Comparison of ENCODE assay signal across 8 mouse cellular contexts in the genomic region with DNA sequence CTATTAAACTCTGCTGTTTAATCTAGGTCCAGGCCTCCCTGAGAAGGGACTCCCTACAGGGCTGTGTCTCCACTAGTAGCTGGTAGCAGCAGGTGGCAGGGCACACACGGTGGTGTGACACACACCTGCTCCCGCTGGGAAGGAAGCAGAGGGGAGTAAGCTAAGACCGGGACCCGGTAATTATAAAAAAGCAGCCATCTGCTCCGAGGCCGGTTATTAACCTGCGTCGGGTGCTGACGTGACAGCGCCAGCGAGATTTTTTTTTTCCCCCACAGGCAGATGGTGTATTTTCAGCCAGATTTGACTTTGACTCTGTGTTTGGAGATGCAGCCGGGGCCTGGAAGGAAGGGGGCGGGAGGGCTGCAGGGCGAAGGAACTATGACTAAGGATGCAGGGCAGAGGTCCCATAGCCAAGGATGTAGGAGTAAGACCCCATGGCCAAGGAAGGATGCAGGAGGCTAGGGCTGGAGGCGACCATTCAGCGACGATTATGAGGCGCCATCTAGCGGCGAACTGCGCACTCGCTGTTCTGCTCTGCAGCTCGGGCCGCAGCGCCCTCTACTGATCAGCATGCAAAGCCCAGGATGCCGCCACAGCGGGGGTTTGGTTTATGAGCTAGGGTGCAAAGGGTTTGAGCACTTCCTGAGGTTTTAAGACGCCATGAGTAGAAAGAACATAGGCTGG. TPM values are rescaled to one million over a fixed set of nuclear protein-coding genes. Genes with fewer than 3 reads are reported as not detected.
DNase-seq lines count a peak whose midpoint lies in the region; ATAC-seq lines count a peak whose summit lies in the region.

No protein-coding gene starts in this region.

- peak overlapping the region; percentile 56 for H3K4me2 ChIP-seq in intestine, embryonic 15.5 days (replicated peaks)

- H3K4me1 ChIP-seq in intestine, embryonic 15.5 days (replicated peaks) = peaks cover 5% of the 10 kb centered on the region; the same call in 1 of the 2 replicates

- DNase-seq in adrenal gland, adult 18-20 months (ENCODE audit: low spot score in 2 of 2) = peak; percentile 87 to 91
- DNase-seq in embryo, embryonic 10.5 days (ENCODE audit: low spot score) = peak; percentile 92
- peak; percentile 76 to 84 for DNase-seq in gastrocnemius, postnatal 36 days
- peak; percentile 84 to 91 for DNase-seq in left cerebral cortex, postnatal 14 days (ENCODE audit: low spot score in 2 of 2)
- DNase-seq in right cerebral cortex, postnatal 14 days = peak; percentile 89
- DNase-seq in urinary bladder, postnatal 25 days (ENCODE audit: low spot score) = peak; percentile 92

- intact Hi-C loops in gastrocnemius, postnatal 36 days (cut with DNase I) = loop anchor here (2.0 kb wide), 1 partner anchor 18 kb away; a partner anchor contains a TSS
- intact Hi-C loops in left cerebral cortex, postnatal 14 days (cut with DNase I) = loop anchor here (2.0 to 10.0 kb wide), 3 partner anchors 18 to 67 kb away; a partner anchor contains a TSS

- H3K9me3 ChIP-seq in intestine, embryonic 15.5 days = no peaks in the 10 kb centered on the region

- H3K9ac ChIP-seq in intestine, embryonic 15.5 days = 0 out of 2 replicates have a peak overlapping the region, but pooled peaks have one; percentile 10

- H3K4me3 ChIP-seq in intestine, embryonic 15.5 days (replicated peaks) = peak overlapping the region; percentile 16; the same call in 1 of the 2 replicates

- H3K27me3 ChIP-seq in intestine, embryonic 15.5 days (replicated peaks) = no peaks in the 10 kb centered on the region

- H3K27ac ChIP-seq in intestine, embryonic 15.5 days = no peak overlapping the region

- WGBS in intestine, embryonic 15.5 days = 3% methylated on average over 28 of the region's 28 CpGs

- H3K36me3 ChIP-seq in intestine, embryonic 15.5 days = no peaks in the 10 kb centered on the region

- ATAC-seq in intestine, embryonic 15.5 days = peak; percentile 95
- ATAC-seq in megakaryocyte-erythroid progenitor cell, adult 5-6 weeks (replicated peaks; ENCODE audit: low FRiP score, low TSS enrichment, poor library complexity, severe bottlenecking) = peak; percentile 96

RNA-seq across cellular contexts. Expression of a gene that starts 17.7 kb away (rescaled TPM):
- total RNA-seq in adrenal gland, adult 18-20 months (2021) = 10 to 100 TPM; 45.4 to 47.7 TPM
- 10 to 100 TPM; 22.1 to 23.9 TPM for total RNA-seq in gastrocnemius, postnatal 36 days (2021)
- polyA plus RNA-seq in intestine, embryonic 15.5 days (2015; fragmentation: Nextera tagmentation; extraction: Ambion mirVana) = 13.5 and 13.9 TPM in 2 replicates
- total RNA-seq in left cerebral cortex, postnatal 14 days (2021) = 10 to 100 TPM; 17.7 to 18.8 TPM
- 8.6 and 9.2 TPM in 2 replicates for total RNA-seq in megakaryocyte-erythroid progenitor cell, adult 5-6 weeks (2014; fragmentation: Nextera tagmentation)
- 4.9 and 9.2 TPM in 2 replicates for total RNA-seq in megakaryocyte-erythroid progenitor cell, adult 5-6 weeks (2017)

RNA-seq across cellular contexts. Expression of a gene that starts 27.1 kb away (rescaled TPM):
- total RNA-seq in adrenal gland, adult 18-20 months (2021) = 1 to 10 TPM; 4.0 to 4.2 TPM
- total RNA-seq in gastrocnemius, postnatal 36 days (2021) = 1 to 10 TPM; 5.6 to 6.0 TPM
- 3.3 TPM in 2 replicates for polyA plus RNA-seq in intestine, embryonic 15.5 days (2015; fragmentation: Nextera tagmentation; extraction: Ambion mirVana)
- 1 to 10 TPM in 1 of 2 experiments, under 1 TPM in 1; 0.89 to 1.8 TPM for total RNA-seq in left cerebral cortex, postnatal 14 days (2021)
- total RNA-seq in megakaryocyte-erythroid progenitor cell, adult 5-6 weeks (2014; fragmentation: Nextera tagmentation) = 1.0 TPM in 1 of 2 replicates, not detected in the other
- 0.38 and 0.42 TPM in 2 replicates for total RNA-seq in megakaryocyte-erythroid progenitor cell, adult 5-6 weeks (2017)
